Mouse (Mus musculus) olfactory bulb, adult 2 months (tissue): ENCODE data around the gene Gstm5.

Experiments
- CTCF ChIP-seq: fragments of 200-500 bp; IDR thresholded peaks from 2 replicates; pipeline ENCODE4 v1.5.1; 2012; ENCODE audit warnings: low read depth, mild to moderate bottlenecking, low read length, moderate library complexity; ENCODE audit not compliant: insufficient read depth
- POLR2A ChIP-seq: fragments of 200-500 bp; IDR thresholded peaks from 2 replicates; pipeline ENCODE4 v1.6.1; 2012; ENCODE audit warnings: mild to moderate bottlenecking, low read depth, low read length, moderate library complexity; ENCODE audit not compliant: insufficient read depth

DNA sequence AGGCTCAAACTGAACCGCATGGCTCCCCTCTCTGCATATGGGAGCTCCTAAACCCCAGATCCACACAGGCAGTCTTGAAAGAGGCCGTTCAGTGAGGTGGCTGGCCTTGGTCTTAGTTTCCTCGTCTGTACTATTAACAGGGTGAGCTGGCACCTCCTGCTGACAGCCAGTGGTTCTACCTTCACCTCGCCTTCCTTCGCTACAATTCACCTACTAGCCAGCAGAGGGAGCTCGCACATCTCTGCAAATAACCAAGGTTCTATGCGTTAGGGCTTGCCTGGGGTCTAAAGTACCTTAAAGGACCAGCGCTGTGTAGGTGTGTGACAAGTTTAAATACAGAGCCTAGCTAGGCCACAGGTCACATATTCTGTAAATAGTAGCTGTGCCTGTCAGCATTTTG lies 28.5 kb upstream of the Gstm5 start:
- TF ChIP-seq CTCF (peak; percentile 66), POLR2A (no peak)
